Mouse (Mus musculus) gastrocnemius, adult 2 months (tissue): ENCODE results near the gene Cers6. TPM values are rescaled to one million over a fixed set of nuclear protein-coding genes. Genes with fewer than 3 reads are reported as not detected.
A peak's percentile ranks its signal among the peaks of the same experiment; 100 is the strongest.

Experiments used
- DNase-seq: peaks from one replicate; pipeline ENCODE4 v3.0.0; 2022
- H3K27ac ChIP-seq: fragments of 200-600 bp; 2 replicates; pipeline ENCODE4 v1.8.1; 2022; ENCODE audit warnings: mild to moderate bottlenecking
- H3K4me3 ChIP-seq: fragments of 200-600 bp; 2 replicates; pipeline ENCODE4 v1.8.1; 2022; ENCODE audit warnings: mild to moderate bottlenecking, moderate library complexity
- CTCF ChIP-seq: fragments of 200-600 bp; IDR thresholded peaks from 2 replicates; pipeline ENCODE4 v1.8.1; 2022; ENCODE audit warnings: antibody characterized with exemption, mild to moderate bottlenecking, moderate library complexity
- intact Hi-C: fragments of 180-260 bp; cut with DNase I; formaldehyde crosslinking; loops from one replicate; pipeline ENCODE4 v1.15.1; 2025
- total RNA-seq, 2 experiments: library from RNA; stranded (reverse); gene quantifications; 2 replicates each; pipeline ENCODE4 v1.2.3; 2021

Gene Cers6
- total RNA-seq, 2 experiments from 2014 or later: 0.59 to 1.6 TPM

DNA sequence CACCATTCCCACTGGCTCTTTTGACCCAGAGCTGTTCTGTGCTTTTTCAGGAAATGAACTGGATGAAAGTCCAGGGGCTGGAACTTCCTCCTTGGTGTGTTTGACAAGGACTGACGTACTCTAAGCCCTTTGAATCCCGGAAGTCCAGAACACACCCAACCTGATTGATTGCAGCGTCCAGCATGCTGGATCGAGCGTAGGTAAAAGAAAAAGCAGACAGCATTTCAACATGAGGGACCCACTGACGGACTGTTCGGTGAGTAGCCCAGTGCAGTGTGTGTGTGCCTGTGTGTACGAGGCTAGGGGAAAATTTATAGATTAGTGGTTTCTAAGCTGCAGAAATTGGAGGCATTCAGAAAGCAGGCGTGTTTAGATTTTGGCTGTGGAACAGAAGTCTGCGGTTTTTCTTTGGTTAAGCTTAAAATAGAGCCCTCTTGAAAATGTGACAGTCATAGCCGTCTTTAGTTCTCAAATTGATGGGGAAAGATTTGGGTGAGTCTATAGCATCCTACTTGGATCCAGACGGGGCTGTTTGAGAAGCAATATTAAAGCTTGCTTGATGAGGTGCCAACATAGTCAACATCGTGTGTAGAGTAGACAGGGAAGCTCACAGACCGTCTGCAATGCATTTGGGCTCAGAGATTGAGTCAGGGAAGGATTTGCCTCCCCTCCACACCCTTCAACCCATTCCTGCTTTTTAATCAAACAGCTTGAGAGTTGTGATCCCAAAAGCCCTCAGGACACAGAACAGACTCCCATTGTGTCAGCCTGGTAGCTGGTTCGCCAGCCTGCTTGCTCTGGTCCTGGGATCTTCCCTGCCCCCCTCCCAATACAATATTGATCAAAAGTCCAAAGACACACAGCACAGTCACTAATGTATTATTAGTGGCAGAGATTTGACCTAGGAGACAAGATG is 274.7 kb downstream of the Cers6 start, which contains the start of gene Nostrin:
Gene Nostrin, plus strand, starts transcription at position 140 of the 916 bp plus-strand sequence.
- intact Hi-C loops: no loop called here
- DNase-seq: no peak
- TF ChIP-seq CTCF: no peak
- H3K27ac ChIP-seq: peak within 1 kb of the TSS; percentile 35; the same call in 1 of the 2 replicates
- peak within 1 kb of the TSS; percentile 58 for H3K4me3 ChIP-seq

DNA sequence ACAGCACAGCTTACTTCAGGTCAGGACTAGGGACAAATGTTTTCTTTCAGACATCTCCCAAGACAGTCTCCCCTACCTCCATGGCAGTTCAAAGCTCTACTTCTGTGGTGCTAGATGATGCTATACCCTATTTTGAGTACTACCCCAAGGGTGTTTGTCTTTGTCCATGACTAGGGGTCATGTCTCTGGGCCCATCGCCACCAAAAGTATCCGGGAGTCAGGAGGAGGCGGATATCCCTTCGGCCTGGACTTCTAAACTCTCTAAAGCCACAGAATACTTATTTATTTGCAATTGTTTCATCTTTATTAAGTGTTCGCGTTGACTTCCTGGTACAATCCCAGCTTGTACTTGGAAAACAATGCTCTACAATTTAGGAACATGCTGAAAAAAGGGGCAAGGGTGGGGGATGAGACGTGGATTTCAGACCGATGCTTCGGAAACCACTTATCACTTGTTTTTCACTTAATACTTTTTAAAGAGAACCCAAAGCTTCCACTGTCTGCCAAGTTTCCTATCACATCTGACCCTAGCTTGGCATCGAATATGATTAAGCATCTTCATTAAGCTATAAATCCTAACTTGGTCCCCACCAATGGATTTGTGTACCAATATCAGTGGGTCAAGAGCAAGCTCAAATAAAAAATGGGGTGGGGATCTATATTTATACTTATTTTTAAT is 276.3 kb downstream of the Cers6 start:
- intact Hi-C loops: no loop called here
- DNase-seq: no peak
- no peak for TF ChIP-seq CTCF
- H3K4me3 ChIP-seq: no peak overlapping the region
- H3K27ac ChIP-seq: no peak overlapping the region

DNA sequence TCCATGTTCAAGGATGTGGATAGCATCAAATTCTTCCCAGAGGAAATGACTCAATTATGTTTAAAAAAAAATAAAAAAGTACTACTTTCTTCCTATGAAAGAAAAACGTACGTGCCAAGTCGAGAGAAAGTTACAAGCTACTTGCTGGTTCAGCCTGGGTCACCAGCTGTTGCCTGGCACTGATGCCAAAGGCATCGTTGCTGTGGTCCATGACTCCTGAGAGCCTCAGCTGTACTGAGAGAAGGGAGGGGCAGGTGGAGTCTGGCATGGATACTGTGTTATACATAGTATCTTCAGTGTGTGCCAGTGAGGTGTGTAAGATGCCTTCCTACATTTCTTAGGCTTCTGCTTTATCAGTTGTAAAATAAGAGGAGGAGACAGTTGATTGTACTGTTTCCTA is 277.5 kb downstream of the Cers6 start:
- no peak for TF ChIP-seq CTCF
- intact Hi-C loops: no loop called here
- Histone ChIP-seq H3K4me3 (no peak overlapping the region), H3K27ac (no peak overlapping the region)
- DNase-seq: peak; percentile 34

DNA sequence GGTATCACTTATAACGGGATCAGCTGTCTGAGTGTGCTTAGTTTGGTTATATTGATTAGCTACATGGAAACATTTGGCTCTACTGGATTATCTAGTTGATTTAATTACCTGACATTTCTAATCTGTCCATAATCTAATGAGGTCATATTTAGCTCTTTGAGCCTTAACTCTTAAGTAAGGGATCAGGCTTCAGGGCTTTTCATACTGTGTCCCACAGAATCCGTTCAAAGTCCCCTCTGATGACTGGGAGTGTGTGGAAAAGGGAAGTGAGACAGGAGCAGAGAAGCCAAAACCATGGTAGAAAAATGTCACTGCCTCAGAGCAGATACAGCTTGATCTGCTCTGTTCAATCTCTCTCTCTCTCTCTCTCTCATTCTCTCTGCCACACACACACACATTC is 279.0 kb downstream of the Cers6 start:
- DNase-seq: no peak
- intact Hi-C loops: no loop called here
- no peak for TF ChIP-seq CTCF
- Histone ChIP-seq H3K4me3 (no peak overlapping the region), H3K27ac (no peak overlapping the region)

DNA sequence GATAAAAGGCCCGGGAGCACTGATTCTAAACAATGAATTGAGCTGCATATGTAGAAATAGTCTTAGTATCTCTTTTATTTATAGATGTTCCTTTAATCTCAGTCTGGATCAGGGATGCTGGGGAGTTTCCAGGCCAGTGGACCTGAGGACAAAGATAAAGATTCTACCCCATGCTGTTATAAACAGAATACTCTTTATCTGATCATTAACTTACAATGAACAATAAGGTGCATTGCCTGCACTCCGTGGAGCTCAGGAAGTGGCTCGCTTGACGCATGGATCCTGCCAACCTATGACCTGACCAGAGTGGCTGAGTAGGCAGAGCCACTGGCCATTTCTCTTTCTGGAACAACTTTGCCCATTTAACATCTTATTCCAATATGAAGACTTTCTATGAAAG is 279.6 kb downstream of the Cers6 start:
- no peak overlapping the region for H3K4me3 ChIP-seq
- intact Hi-C loops: no loop called here
- TF ChIP-seq CTCF: no peak
- H3K27ac ChIP-seq: no peak overlapping the region
- DNase-seq: no peak

DNA sequence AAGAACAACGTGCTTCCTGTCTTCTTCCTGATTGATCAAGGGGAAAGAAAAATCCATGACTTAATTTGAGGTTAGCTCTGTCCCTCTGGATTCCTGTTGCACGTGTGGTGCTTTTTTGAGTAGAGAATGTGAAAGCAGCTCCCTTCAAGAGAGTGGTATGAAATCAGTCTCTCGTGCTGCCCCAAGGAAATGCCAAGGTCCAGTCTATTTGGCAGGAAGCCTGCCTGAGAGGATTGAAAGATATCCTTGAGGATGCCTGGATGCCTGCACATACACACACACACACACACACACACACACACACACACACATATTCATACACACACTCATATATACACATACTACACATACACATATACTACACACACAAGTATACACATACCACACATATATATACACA is 287.4 kb downstream of the Cers6 start:
- intact Hi-C loops: no loop called here
- TF ChIP-seq CTCF: no peak
- Histone ChIP-seq H3K4me3 (no peak overlapping the region), H3K27ac (no peak overlapping the region)
- DNase-seq: no peak

DNA sequence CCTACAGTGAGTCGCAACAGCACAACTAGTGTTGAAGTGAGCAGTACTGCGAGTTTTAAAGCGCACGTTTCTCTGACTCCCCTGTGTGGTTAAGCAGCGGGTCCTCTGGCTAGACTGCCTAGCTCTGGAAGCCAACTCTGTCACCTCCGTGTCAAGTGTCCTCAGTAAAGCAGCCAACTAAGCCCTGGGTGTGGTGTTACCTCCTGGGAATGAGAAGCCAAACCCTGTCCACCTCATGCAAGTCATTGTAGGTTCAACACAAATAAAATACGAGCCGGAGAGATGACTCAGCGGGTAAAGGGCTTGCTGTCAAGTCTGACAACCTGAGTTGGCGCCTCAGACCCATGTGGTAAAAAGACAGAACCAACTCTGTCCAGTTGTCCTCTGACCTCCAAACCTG is 287.9 kb downstream of the Cers6 start:
- intact Hi-C loops: no loop called here
- Histone ChIP-seq H3K4me3 (no peak overlapping the region), H3K27ac (peak overlapping the region; percentile 53; the same call in 1 of the 2 replicates)
- TF ChIP-seq CTCF: no peak
- peak; percentile 56 for DNase-seq

DNA sequence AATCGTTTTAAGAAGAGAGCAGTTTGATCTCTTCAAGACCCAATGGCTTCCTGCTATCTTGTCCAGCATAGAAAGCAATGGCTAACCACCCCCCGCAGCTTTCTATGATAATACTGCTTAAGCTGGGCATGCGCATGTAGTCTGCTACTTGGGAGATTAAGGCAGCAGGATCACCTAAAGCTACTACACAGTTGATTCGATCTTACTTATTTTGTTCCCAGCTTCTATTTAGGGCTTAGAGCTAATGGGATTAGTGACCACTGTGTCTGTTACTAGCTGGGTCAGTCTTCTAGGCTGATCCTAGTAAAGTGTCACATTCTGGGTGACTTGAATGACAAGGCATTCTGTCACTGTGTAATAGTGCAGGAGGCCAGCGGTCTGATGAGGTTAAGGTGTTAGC is 289.6 kb downstream of the Cers6 start:
- H3K4me3 ChIP-seq: no peak overlapping the region
- DNase-seq: no peak
- TF ChIP-seq CTCF: no peak
- intact Hi-C loops: no loop called here
- H3K27ac ChIP-seq: no peak overlapping the region

DNA sequence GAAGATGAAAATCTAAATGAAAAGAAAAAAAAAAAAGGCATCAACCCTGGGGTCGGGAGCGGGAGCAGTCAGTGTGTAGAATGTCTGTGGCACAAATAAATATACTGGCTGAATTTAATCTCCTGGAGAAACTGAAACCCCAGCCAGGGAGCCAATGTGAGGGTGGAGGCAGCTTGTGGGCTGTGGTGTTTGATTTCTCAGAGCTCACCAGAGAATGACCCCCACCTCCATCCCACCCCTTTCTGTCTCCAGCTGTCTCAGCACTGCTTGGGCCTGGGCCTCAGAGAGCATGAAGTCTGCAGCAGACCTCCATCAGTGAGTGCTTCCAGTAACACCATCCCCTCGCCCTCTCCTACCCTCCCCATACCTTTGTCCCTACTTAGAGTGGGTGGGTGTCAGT is 294.6 kb downstream of the Cers6 start:
- intact Hi-C loops: no loop called here
- TF ChIP-seq CTCF: no peak
- peak overlapping the region; percentile 79 for H3K27ac ChIP-seq
- peak; percentile 57 for DNase-seq
- H3K4me3 ChIP-seq: peak overlapping the region; percentile 38

DNA sequence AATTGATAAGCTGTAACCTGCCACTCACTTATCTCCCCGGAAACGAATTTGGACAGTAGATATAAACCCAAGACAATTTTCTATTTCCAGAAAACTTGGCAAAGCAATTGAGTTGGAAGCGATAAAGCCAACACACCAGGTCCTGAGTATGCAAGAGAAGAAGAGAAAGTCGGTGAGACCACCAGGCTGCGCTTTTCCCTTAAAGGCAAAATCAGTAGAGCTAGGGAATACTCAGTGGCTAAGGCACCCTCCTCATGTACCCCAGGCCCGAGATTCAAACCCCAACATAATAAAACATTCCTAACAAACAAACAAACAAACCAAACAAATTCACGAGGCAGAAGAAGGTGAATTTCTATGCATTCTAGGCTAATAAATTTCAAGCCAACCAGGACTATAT is 295.0 kb downstream of the Cers6 start:
- Histone ChIP-seq H3K4me3 (peak overlapping the region; percentile 38), H3K27ac (peak overlapping the region; percentile 79)
- no peak for DNase-seq
- intact Hi-C loops: no loop called here
- TF ChIP-seq CTCF: no peak

DNA sequence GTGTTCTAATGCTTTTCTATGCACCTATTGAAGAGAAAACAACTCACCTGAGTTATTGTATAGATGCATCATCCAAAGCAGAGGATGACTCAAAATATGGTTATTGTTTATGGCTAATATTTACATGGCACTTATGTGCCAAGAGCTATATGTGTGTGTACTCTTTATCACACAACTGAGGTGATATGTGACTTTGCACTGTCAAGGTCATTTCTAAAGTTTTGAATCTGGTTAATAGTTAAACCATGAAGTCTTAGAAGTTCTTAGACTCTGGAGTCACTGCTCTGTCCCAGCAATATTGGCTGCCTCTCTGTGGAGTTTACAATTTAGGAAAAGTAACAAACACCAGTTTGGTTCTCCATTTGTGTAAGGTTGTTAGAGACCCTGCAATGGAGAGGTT is 297.7 kb downstream of the Cers6 start:
- TF ChIP-seq CTCF: no peak
- H3K4me3 ChIP-seq: no peak overlapping the region
- DNase-seq: no peak
- intact Hi-C loops: no loop called here
- H3K27ac ChIP-seq: no peak overlapping the region

Other genes starting within 250 kb of the Cers6 start
- gene 4932414N04Rik, start 205.0 kb upstream of the Cers6 start, total RNA-seq: not detected